Mouse (Mus musculus) heart, embryonic 12.5 days (tissue): Measurements from ENCODE around the gene Rnf223. TPM values are rescaled to one million over a fixed set of nuclear protein-coding genes. Genes with fewer than 3 reads are reported as not detected.

Source experiments
- ATAC-seq: fragments of 200-750 bp; cut with Nextera tagmentation; 2 replicates; pipeline ENCODE4 v1.8.0; 2017; ENCODE audit warnings: moderate TSS enrichment, moderate library complexity; ENCODE audit not compliant: insufficient number of reproducible peaks, low FRiP score
- H3K27ac ChIP-seq: fragments of 300-500 bp; sonication (generic); 2 replicates; pipeline ENCODE4 v1.5.1; 2016; ENCODE audit warnings: mild to moderate bottlenecking, moderate library complexity; ENCODE audit not compliant: poor library complexity, severe bottlenecking
- H3K27me3 ChIP-seq: fragments of 300-500 bp; sonication (generic); replicated peaks from 2 replicates; pipeline ENCODE4 v1.6.1; 2016; ENCODE audit warnings: mild to moderate bottlenecking, moderate library complexity
- H3K36me3 ChIP-seq: fragments of 300-500 bp; sonication (generic); 2 replicates; pipeline ENCODE4 v1.6.1; 2016; ENCODE audit warnings: mild to moderate bottlenecking, moderate library complexity
- H3K4me1 ChIP-seq: fragments of 300-500 bp; sonication (generic); replicated peaks from 2 replicates; pipeline ENCODE4 v1.6.1; 2016; ENCODE audit warnings: mild to moderate bottlenecking
- H3K4me2 ChIP-seq: fragments of 300-500 bp; sonication (generic); 2 replicates; pipeline ENCODE4 v1.6.1; 2016; ENCODE audit warnings: mild to moderate bottlenecking, moderate library complexity
- H3K4me3 ChIP-seq: fragments of 300-500 bp; sonication (generic); 2 replicates; pipeline ENCODE4 v1.5.1; 2016; ENCODE audit warnings: mild to moderate bottlenecking
- H3K9ac ChIP-seq: fragments of 300-500 bp; sonication (generic); 2 replicates; pipeline ENCODE4 v1.6.1; 2016; ENCODE audit warnings: mild to moderate bottlenecking, moderate library complexity
- H3K9me3 ChIP-seq: fragments of 300-500 bp; sonication (generic); replicated peaks from 2 replicates; pipeline ENCODE4 v1.6.1; 2016; ENCODE audit warnings: mild to moderate bottlenecking, moderate library complexity
- WGBS: fragments of 180-500 bp; shearing (Covaris S2); methylation state at CpG from one replicate; pipeline ENCODE4 v1.1.7; 2016; 5-methylcytosine and 5-hydroxymethylcytosine counted together
- polyA plus RNA-seq: library from polyadenylated mRNA; unstranded; fragments of >200 nt; fragmentation: Nextera tagmentation; extraction: Ambion mirVana; gene quantifications from 2 replicates; pipeline ENCODE4 v1.2.1, GENCODE M21; 2016

The Rnf223 gene
- polyA plus RNA-seq, 1 experiment from 2014 or later: 0.33 TPM

DNA sequence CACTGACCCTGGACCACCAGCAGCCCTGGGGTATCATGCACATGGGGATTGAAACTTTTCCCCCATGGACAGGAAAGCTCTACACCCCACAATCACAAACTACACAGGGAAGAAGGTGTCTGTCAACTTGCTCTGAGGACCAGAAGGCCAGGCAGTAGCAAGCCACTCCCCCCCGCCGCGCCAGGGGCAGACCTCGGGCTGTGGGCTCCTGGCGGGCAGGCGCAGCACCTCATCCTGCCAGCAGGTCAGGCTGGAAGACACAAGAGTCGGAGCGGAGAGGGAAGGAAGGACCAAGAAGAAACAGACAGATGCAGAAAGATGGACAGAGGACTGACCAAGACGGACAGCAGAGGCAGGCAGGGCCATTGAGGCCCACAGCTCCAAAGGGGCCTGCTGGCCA lies 47.3 kb downstream of the Rnf223 start:
- Histone ChIP-seq H3K27ac (no peak overlapping the region), H3K4me2 (no peak overlapping the region), H3K9ac (no peak overlapping the region), H3K36me3 (peaks cover 87% of the 10 kb centered on the region), H3K4me1 (no peaks in the 10 kb centered on the region), H3K9me3 (no peaks in the 10 kb centered on the region), H3K4me3 (no peak overlapping the region), H3K27me3 (no peaks in the 10 kb centered on the region)
- ATAC-seq: no peak
- 89% methylated on average over 9 of the region's 9 CpGs for WGBS

Other genes with a start within 250 kb of the Rnf223 start
- gene Pusl1, start 238.7 kb upstream of the Rnf223 start, polyA plus RNA-seq: 31.2 and 31.5 TPM in 2 replicates
- 13.8 and 14.2 TPM in 2 replicates for gene Acap3, start 238.7 kb upstream of the Rnf223 start, polyA plus RNA-seq
- 101 and 107 TPM in 2 replicates for gene Ube2j2, start 186.7 kb upstream of the Rnf223 start, polyA plus RNA-seq
- gene C1qtnf12, start 168.2 kb upstream of the Rnf223 start, polyA plus RNA-seq: 21.1 and 23.8 TPM in 2 replicates
- gene B3galt6, start 137.9 kb upstream of the Rnf223 start, polyA plus RNA-seq: 10.3 and 11.0 TPM in 2 replicates
- 138 and 140 TPM in 2 replicates for gene Sdf4, start 137.6 kb upstream of the Rnf223 start, polyA plus RNA-seq
- 0.37 TPM in 1 of 2 replicates, not detected in the other for gene Tnfrsf4, start 116.7 kb upstream of the Rnf223 start, polyA plus RNA-seq
- gene Tnfrsf18, start 104.3 kb upstream of the Rnf223 start, polyA plus RNA-seq: 1.9 and 2.1 TPM in 2 replicates
- gene Ttll10, start 71.1 kb upstream of the Rnf223 start, polyA plus RNA-seq: 0.14 and 0.24 TPM in 2 replicates
- gene 9430015G10Rik, start 20.5 kb upstream of the Rnf223 start, polyA plus RNA-seq: 22.1 and 23.7 TPM in 2 replicates
- gene Agrn, start 67.0 kb downstream of the Rnf223 start, polyA plus RNA-seq: 69.5 and 81.5 TPM in 2 replicates
- 1.8 and 2.8 TPM in 2 replicates for gene Isg15, start 70.3 kb downstream of the Rnf223 start, polyA plus RNA-seq
- gene AW011738, start 72.8 kb downstream of the Rnf223 start, polyA plus RNA-seq: 3.4 and 4.3 TPM in 2 replicates
- gene Perm1, start 85.4 kb downstream of the Rnf223 start, polyA plus RNA-seq: 1.3 and 1.6 TPM in 2 replicates
- 18.0 and 18.2 TPM in 2 replicates for gene Plekhn1, start 104.3 kb downstream of the Rnf223 start, polyA plus RNA-seq
- gene Noc2l, start 105.5 kb downstream of the Rnf223 start, polyA plus RNA-seq: 49.3 and 54.7 TPM in 2 replicates
- 3.1 and 3.2 TPM in 2 replicates for gene Samd11, start 125.1 kb downstream of the Rnf223 start, polyA plus RNA-seq
- gene Vmn2r-ps159, start 200.6 kb downstream of the Rnf223 start, polyA plus RNA-seq: not detected in 2 replicates